Mouse (Mus musculus) heart, adult 8-10 months (tissue): Measurements from ENCODE around the gene Slc9a5. TPM values are rescaled to one million over a fixed set of nuclear protein-coding genes. Genes with fewer than 3 reads are reported as not detected.

Experiments
- DNase-seq: peaks from one replicate; pipeline ENCODE4 v3.0.0; 2022; ENCODE audit warnings: low spot score
- total RNA-seq, 4 experiments: library from RNA; stranded (reverse); gene quantifications; 2 replicates each; pipeline ENCODE4 v1.2.4; 2022

Gene Slc9a5
- total RNA-seq = under 1 TPM; 0.41 to 0.79 (median 0.48) TPM

DNA sequence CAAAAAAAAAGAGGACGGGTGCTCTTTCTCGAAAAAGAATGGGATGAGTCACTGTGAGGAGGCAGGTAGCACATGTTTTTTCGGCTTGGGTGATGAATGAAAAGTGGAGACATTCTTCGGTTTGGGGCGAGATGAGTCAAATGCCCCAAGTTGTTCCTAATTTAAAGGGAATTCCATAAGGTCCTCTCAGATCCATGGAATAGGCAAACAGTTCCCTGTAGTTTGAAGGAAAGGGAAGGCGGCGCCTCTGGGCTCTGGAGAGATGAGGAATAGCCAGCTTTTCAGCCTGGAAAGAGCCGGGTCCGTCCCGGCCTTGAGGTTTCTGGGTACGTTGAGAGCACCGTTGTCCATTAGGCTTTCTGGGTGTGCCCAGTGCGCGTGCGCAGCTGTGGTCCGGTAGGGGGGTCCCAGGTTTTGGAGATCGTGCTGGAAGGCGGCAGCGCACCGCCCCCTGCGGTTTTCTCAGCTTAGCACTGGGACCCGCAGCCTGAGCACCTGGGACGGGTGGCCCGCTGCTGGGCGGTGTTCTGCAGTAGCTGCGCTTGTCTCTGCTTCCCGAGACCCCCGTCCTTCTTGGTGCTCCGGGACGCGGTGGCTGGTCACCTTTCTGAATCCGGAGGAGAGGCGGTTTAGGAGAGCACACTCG, at the start of gene Slc9a5:
TSS of gene Slc9a5 (plus strand) at position 394 of the 646 bp plus-strand sequence.
- no peak for DNase-seq

DNA sequence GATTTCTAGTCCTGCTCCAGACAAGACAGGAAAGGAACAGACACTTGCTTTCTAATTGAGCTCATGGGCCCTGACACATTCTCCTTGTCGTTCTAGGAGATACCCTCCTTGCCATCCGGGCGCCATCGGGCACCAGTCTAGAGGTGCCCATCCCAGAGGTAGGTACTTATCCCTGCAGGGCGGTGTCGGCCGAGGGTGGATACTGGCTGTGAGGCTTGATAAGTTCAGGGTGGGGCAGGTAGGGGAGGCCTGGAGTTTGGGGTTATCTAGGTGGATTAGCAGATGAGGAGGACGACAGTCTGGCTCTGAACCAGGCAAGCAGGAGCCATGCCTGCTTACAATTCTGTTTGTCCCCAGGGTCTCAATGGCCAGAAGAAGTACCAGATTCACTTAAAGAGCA, 48.7 kb upstream of the Slc9a5 start:
- no peak for DNase-seq

- DNase-seq = no peak
These were observed 45.2 kb upstream of the Slc9a5 start for GRCm38 (mm10) chr8:105303396-105303795.

- no peak for DNase-seq
These were observed 44.8 kb upstream of the Slc9a5 start for GRCm38 (mm10) chr8:105303874-105304273.

- DNase-seq = no peak
These were observed 44.1 kb upstream of the Slc9a5 start for GRCm38 (mm10) chr8:105304325-105305210.

- DNase-seq = no peak
These were observed 43.2 kb upstream of the Slc9a5 start, which contains the start of gene Elmo3 for GRCm38 (mm10) chr8:105305211-105306145. Gene Elmo3 (plus strand): TSS chr8:105305601.

GRCm38 (mm10) chr8:105306146-105306691, 42.4 kb upstream of the Slc9a5 start:
- DNase-seq = no peak

- DNase-seq = no peak
These were observed 41.0 kb upstream of the Slc9a5 start for GRCm38 (mm10) chr8:105307670-105308069.

- no peak for DNase-seq
These were observed 40.2 kb upstream of the Slc9a5 start for GRCm38 (mm10) chr8:105308428-105308827.

GRCm38 (mm10) chr8:105309142-105309847, 39.3 kb upstream of the Slc9a5 start:
- DNase-seq = no peak

DNA sequence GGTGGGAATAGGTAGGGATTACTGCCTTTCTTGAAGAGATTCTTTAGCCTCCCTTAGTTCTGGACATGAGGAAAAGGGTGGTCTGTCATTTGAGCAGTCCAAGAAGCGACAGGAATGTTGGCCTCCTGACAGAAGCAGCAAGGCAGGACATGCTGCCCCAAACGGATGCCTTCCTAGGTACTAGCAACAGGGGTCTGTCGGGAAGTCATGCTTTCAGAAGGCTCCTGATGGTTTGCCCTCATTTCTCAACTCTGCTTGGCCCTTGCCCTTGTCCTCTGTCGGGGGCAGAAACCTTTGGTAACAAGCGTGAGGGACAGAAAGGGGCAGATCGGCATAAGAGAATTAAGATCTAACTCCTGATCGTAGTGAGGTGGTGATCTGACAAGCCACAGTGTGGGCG, 38.5 kb upstream of the Slc9a5 start:
- no peak for DNase-seq

DNA sequence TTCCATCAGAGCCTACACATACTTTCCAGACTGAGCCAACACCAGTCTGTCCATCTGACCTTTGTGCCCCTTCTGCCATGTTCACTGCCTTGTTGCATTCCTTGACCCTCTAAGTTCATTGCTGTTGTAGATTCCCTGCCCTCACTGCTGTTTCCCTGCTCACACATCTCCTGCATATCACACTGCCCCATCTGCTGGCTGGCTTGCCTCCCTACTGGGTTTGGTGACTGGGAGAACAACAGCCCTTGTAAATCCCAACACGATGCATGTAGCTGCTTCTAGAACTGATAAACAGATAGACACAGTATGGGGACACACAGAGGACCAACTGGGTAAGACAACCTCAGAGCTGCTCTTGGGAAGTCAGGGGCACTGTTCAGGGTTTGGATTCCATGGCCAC, 36.9 kb upstream of the Slc9a5 start:
- DNase-seq = no peak

GRCm38 (mm10) chr8:105312891-105313481, 35.7 kb upstream of the Slc9a5 start:
- DNase-seq = no peak

DNA sequence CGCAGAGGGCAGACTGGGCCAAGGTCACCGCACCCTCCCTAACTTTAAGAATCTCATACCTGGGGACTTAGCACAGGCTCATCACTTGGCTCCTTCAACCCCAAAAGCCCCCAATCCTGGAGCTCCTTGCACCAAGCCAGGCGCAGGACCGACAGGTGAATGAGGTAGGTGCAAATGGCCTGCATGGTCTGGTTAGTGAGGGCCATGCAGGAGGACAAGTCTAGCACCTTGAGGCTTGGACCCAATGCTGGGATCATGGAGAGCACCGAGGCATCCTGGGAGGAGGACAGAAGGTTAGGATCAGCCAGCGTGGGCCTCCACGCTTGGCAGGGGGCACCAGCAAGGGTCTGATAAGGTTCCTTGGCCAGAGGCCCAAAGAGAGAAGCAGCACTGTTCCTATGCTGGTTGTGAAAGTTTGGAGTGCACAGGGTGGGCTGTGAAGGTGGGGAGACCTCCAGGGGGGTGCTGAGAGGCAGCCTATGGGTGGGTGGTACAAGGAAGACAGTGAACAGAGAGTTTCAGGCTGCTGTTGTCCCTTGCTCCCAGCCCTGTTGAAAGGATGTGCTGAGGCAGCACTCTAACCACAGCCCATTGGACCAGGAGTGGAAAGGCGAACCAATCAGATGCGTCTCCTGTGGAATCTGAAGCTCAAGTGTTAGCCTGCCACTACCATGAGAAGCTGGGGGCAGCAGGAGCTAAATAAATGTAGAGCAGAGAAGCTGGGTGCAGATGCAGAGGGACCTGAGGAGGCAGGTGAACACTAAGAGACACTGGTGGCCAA, 34.8 kb upstream of the Slc9a5 start:
- no peak for DNase-seq

- DNase-seq = no peak
These were observed 33.4 kb upstream of the Slc9a5 start for GRCm38 (mm10) chr8:105315073-105315769.

- DNase-seq = no peak
These were observed 30.7 kb upstream of the Slc9a5 start for GRCm38 (mm10) chr8:105317941-105318340.

DNA sequence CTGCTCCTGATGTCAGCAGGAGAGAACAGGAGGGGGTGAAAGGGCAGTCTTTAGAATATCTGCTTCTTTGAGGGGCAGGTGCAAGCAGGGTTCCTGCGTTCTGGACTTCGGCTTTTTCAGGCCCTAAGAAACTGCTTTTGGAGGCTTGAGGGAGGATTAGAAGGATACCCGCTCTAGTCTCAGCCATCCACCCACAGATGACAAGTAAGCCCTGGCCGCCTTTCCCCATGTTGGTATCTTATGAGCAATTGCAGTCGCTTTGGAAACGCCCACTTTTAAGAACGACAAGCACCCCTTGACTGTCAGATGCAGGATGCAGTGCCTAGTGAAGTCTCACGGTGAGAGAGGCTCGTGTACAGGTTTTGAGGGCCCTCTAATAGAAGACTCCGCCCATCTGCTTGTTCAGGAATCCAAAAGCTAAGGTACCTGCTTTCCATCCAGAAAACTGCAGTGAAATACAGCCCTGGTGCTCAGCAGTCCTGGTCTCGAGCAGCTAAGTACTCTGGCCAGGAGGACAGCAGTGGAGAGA, 29.9 kb upstream of the Slc9a5 start:
- no peak for DNase-seq

GRCm38 (mm10) chr8:105323183-105323582, 25.5 kb upstream of the Slc9a5 start:
- no peak for DNase-seq

- no peak for DNase-seq
These were observed 23.0 kb upstream of the Slc9a5 start for GRCm38 (mm10) chr8:105325641-105326093.
